Mouse (Mus musculus) heart, adult 18-20 months (tissue): ENCODE measurements around the gene Rac1. TPM values are rescaled to one million over a fixed set of nuclear protein-coding genes. Genes with fewer than 3 reads are reported as not detected.
"Not testable (repeated sequence)": the region's sequence is repeated elsewhere in the genome, so short reads cannot be mapped to it uniquely, and the experiment has no call there.

ENCODE experiments used
- DNase-seq, 2 experiments: peaks; one replicate each; pipeline ENCODE4 v3.0.0; 2021 to 2022; ENCODE audit warnings: mixed read lengths in 1 of 2
- total RNA-seq, 2 experiments: library from RNA; stranded (reverse); gene quantifications; 2 replicates each; pipeline ENCODE4 v1.2.3; 2021

Rac1 gene
- total RNA-seq, 2 experiments from 2014 or later: 228 to 240 TPM

- DNase-seq: peak; percentile 48 to 66
Measured at GRCm38 (mm10) chr5:143526698-143527331, 1.0 kb downstream of the Rac1 start.

- DNase-seq: peak in 1 of 2 experiments; percentile 23
Measured at GRCm38 (mm10) chr5:143525454-143526225, 2.2 kb downstream of the Rac1 start.

GRCm38 (mm10) chr5:143522882-143523281, 5.0 kb downstream of the Rac1 start:
- DNase-seq: peak in 1 of 2 experiments; percentile 12

GRCm38 (mm10) chr5:143520415-143520814, 7.4 kb downstream of the Rac1 start:
- DNase-seq: peak; percentile 48 to 66

- peak in 1 of 2 experiments; percentile 51 for DNase-seq
Measured at GRCm38 (mm10) chr5:143518045-143518591, 9.7 kb downstream of the Rac1 start.

GRCm38 (mm10) chr5:143517436-143517835, 10.4 kb downstream of the Rac1 start:
- no peak for DNase-seq

- DNase-seq: no peak
Measured at GRCm38 (mm10) chr5:143517005-143517404, 10.8 kb downstream of the Rac1 start.

GRCm38 (mm10) chr5:143514878-143515277, 13.0 kb downstream of the Rac1 start:
- DNase-seq: no peak

GRCm38 (mm10) chr5:143512305-143512704, 15.5 kb downstream of the Rac1 start:
- DNase-seq: peak in 1 of 2 experiments; percentile 19

- peak in 1 of 2 experiments; percentile 29 for DNase-seq
Measured at GRCm38 (mm10) chr5:143511577-143511976, 16.3 kb downstream of the Rac1 start.

GRCm38 (mm10) chr5:143509737-143510136, 18.1 kb downstream of the Rac1 start:
- DNase-seq: peak; percentile 56 to 63

GRCm38 (mm10) chr5:143509294-143509693, 18.5 kb downstream of the Rac1 start:
- no peak for DNase-seq

- no peak for DNase-seq
Measured at GRCm38 (mm10) chr5:143505545-143505944, 22.3 kb downstream of the Rac1 start.

GRCm38 (mm10) chr5:143505056-143505455, 22.8 kb downstream of the Rac1 start:
- DNase-seq: no peak

GRCm38 (mm10) chr5:143504453-143504852, 23.4 kb downstream of the Rac1 start:
- peak in 1 of 2 experiments; percentile 44 for DNase-seq

GRCm38 (mm10) chr5:143503740-143504139, 24.1 kb downstream of the Rac1 start:
- no peak for DNase-seq

GRCm38 (mm10) chr5:143502899-143503557, 24.8 kb downstream of the Rac1 start:
- no peak for DNase-seq

- no peak for DNase-seq
Measured at GRCm38 (mm10) chr5:143501649-143502048, 26.2 kb downstream of the Rac1 start.

- no peak for DNase-seq
Measured at GRCm38 (mm10) chr5:143501140-143501539, 26.7 kb downstream of the Rac1 start.

GRCm38 (mm10) chr5:143500711-143501110, 27.1 kb downstream of the Rac1 start:
- DNase-seq: not testable (repeated sequence)

GRCm38 (mm10) chr5:143499686-143500085, 28.1 kb downstream of the Rac1 start:
- no peak for DNase-seq

GRCm38 (mm10) chr5:143499197-143499596, 28.6 kb downstream of the Rac1 start:
- DNase-seq: no peak

- DNase-seq: no peak
Measured at GRCm38 (mm10) chr5:143497451-143497850, 30.4 kb downstream of the Rac1 start.
